Mouse (Mus musculus): ENCODE data around the gene Csrnp3. TPM values are rescaled to one million over a fixed set of nuclear protein-coding genes. Genes with fewer than 3 reads are reported as not detected.

The Csrnp3 gene
- polyA plus RNA-seq, 1 experiment: 0.01 TPM

GRCm38 (mm10) chr2:65925363-65925941 is 79.9 kb downstream of the Csrnp3 start:
- no peak overlapping the region for H3K4me3 ChIP-seq
- no peak overlapping the region for H3ac ChIP-seq (ENCODE audit: control insufficient read depth, insufficient read length)
- H3K27me3 ChIP-seq (ENCODE audit: control insufficient read depth, insufficient read depth, insufficient read length): no peaks in the 10 kb centered on the region
- H3K79me2 ChIP-seq (ENCODE audit: control insufficient read depth, insufficient read depth): no peaks in the 10 kb centered on the region
- H3K4me2 ChIP-seq (ENCODE audit: low read depth): no peak overlapping the region
- no peak for TF ChIP-seq MYOG (IDR thresholded peaks at IDR 0.05; ENCODE audit: control insufficient read depth in 1 of 3, insufficient read depth in 1 of 3, insufficient read length in 2 of 3, low read depth in 2 of 3)
- no peak for TF ChIP-seq REST (IDR thresholded peaks at IDR 0.05; ENCODE audit: insufficient read depth, insufficient read length)
- TF ChIP-seq CEBPB (IDR thresholded peaks at IDR 0.05; ENCODE audit: insufficient read depth, poor library complexity, severe bottlenecking): no peak
- no peak for TF ChIP-seq POLR2AphosphoS2 (IDR thresholded peaks at IDR 0.05; ENCODE audit: insufficient read length, low read depth)
- no peak for TF ChIP-seq USF1 (IDR thresholded peaks at IDR 0.05; ENCODE audit: low read depth)
- TF ChIP-seq TCF12 (IDR thresholded peaks at IDR 0.05; ENCODE audit: insufficient read depth, poor library complexity, severe bottlenecking): no peak
- TF ChIP-seq E2F4 (IDR thresholded peaks at IDR 0.05; ENCODE audit: insufficient read depth): no peak
- no peak for TF ChIP-seq MYOD1 (IDR thresholded peaks at IDR 0.05; ENCODE audit: control insufficient read depth in 1 of 3, insufficient read length in 2 of 3, low read depth in 2 of 3)
- TF ChIP-seq MAX (IDR thresholded peaks at IDR 0.05; ENCODE audit: low read depth): no peak
- TF ChIP-seq TCF3 (IDR thresholded peaks at IDR 0.05; ENCODE audit: insufficient read length, low read depth): no peak
- no peak for TF ChIP-seq SRF (IDR thresholded peaks at IDR 0.05; ENCODE audit: control insufficient read depth, insufficient read length, low read depth)
- TF ChIP-seq POLR2A (IDR thresholded peaks at IDR 0.05; ENCODE audit: insufficient read length, low read depth): no peak
- H3K36me3 ChIP-seq (ENCODE audit: control insufficient read depth, insufficient read depth): no peaks in the 10 kb centered on the region

GRCm38 (mm10) chr2:65926935-65927708 is 81.6 kb downstream of the Csrnp3 start:
- Histone ChIP-seq H3K4me3 (no peak overlapping the region), H3K27me3 (ENCODE audit: control insufficient read depth, insufficient read depth, insufficient read length) (no peaks in the 10 kb centered on the region), H3K79me2 (ENCODE audit: control insufficient read depth, insufficient read depth) (no peaks in the 10 kb centered on the region), H3K4me2 (ENCODE audit: low read depth) (no peak overlapping the region), H3K36me3 (ENCODE audit: control insufficient read depth, insufficient read depth) (no peaks in the 10 kb centered on the region), H3ac (ENCODE audit: control insufficient read depth, insufficient read length) (no peak overlapping the region)
- TF ChIP-seq SRF (IDR thresholded peaks at IDR 0.05; ENCODE audit: control insufficient read depth, insufficient read length, low read depth) (no peak), CEBPB (IDR thresholded peaks at IDR 0.05; ENCODE audit: insufficient read depth, poor library complexity, severe bottlenecking) (peak; percentile 65; the same call in 1 of the 2 replicates)

- Histone ChIP-seq H3ac (ENCODE audit: control insufficient read depth, insufficient read length) (no peak overlapping the region), H3K79me2 (ENCODE audit: control insufficient read depth, insufficient read depth) (no peaks in the 10 kb centered on the region)
These were observed 83.7 kb downstream of the Csrnp3 start for GRCm38 (mm10) chr2:65929286-65929685.

GRCm38 (mm10) chr2:65929927-65930326 is 84.4 kb downstream of the Csrnp3 start:
- no peak for TF ChIP-seq POLR2AphosphoS2 (IDR thresholded peaks at IDR 0.05; ENCODE audit: insufficient read length, low read depth)
- TF ChIP-seq E2F4 (IDR thresholded peaks at IDR 0.05; ENCODE audit: insufficient read depth): no peak
- TF ChIP-seq REST (IDR thresholded peaks at IDR 0.05; ENCODE audit: insufficient read depth, insufficient read length): no peak
- TF ChIP-seq MYOD1 (IDR thresholded peaks at IDR 0.05; ENCODE audit: control insufficient read depth in 1 of 3, insufficient read length in 2 of 3, low read depth in 2 of 3): no peak
- no peak for TF ChIP-seq TCF3 (IDR thresholded peaks at IDR 0.05; ENCODE audit: insufficient read length, low read depth)
- no peak for TF ChIP-seq SRF (IDR thresholded peaks at IDR 0.05; ENCODE audit: control insufficient read depth, insufficient read length, low read depth)
- no peak for TF ChIP-seq CEBPB (IDR thresholded peaks at IDR 0.05; ENCODE audit: insufficient read depth, poor library complexity, severe bottlenecking)
- H3K79me2 ChIP-seq (ENCODE audit: control insufficient read depth, insufficient read depth): no peaks in the 10 kb centered on the region
- no peak overlapping the region for H3K4me3 ChIP-seq
- H3K27me3 ChIP-seq (ENCODE audit: control insufficient read depth, insufficient read depth, insufficient read length): no peaks in the 10 kb centered on the region
- H3ac ChIP-seq (ENCODE audit: control insufficient read depth, insufficient read length): no peak overlapping the region
- no peaks in the 10 kb centered on the region for H3K36me3 ChIP-seq (ENCODE audit: control insufficient read depth, insufficient read depth)
- H3K4me2 ChIP-seq (ENCODE audit: low read depth): no peak overlapping the region

More at GRCm38 (mm10) chr2:65929286-65929685, 83.7 kb downstream of the Csrnp3 start:
- Histone ChIP-seq H3K4me3 (no peak overlapping the region), H3K4me2 (ENCODE audit: low read depth) (no peak overlapping the region), H3K36me3 (ENCODE audit: control insufficient read depth, insufficient read depth) (no peaks in the 10 kb centered on the region), H3K27me3 (ENCODE audit: control insufficient read depth, insufficient read depth, insufficient read length) (no peaks in the 10 kb centered on the region)
- no peak for TF ChIP-seq MYOG (IDR thresholded peaks at IDR 0.05; ENCODE audit: control insufficient read depth in 1 of 3, insufficient read depth in 1 of 3, insufficient read length in 2 of 3, low read depth in 2 of 3)
- TF ChIP-seq TCF12 (IDR thresholded peaks at IDR 0.05; ENCODE audit: insufficient read depth, poor library complexity, severe bottlenecking): no peak
- no peak for TF ChIP-seq MAX (IDR thresholded peaks at IDR 0.05; ENCODE audit: low read depth)
- TF ChIP-seq CEBPB (IDR thresholded peaks at IDR 0.05; ENCODE audit: insufficient read depth, poor library complexity, severe bottlenecking): no peak
- no peak for TF ChIP-seq TCF3 (IDR thresholded peaks at IDR 0.05; ENCODE audit: insufficient read length, low read depth)
- no peak for TF ChIP-seq POLR2A (IDR thresholded peaks at IDR 0.05; ENCODE audit: insufficient read length, low read depth)
- TF ChIP-seq USF1 (IDR thresholded peaks at IDR 0.05; ENCODE audit: low read depth): no peak
- TF ChIP-seq E2F4 (IDR thresholded peaks at IDR 0.05; ENCODE audit: insufficient read depth): no peak
- no peak for TF ChIP-seq POLR2AphosphoS2 (IDR thresholded peaks at IDR 0.05; ENCODE audit: insufficient read length, low read depth)
- TF ChIP-seq SRF (IDR thresholded peaks at IDR 0.05; ENCODE audit: control insufficient read depth, insufficient read length, low read depth): no peak
- no peak for TF ChIP-seq REST (IDR thresholded peaks at IDR 0.05; ENCODE audit: insufficient read depth, insufficient read length)
- TF ChIP-seq MYOD1 (IDR thresholded peaks at IDR 0.05; ENCODE audit: control insufficient read depth in 1 of 3, insufficient read length in 2 of 3, low read depth in 2 of 3): no peak

Measured in myocyte (in vitro differentiated cells).